Mouse (Mus musculus) lung, embryonic 14.5 days (tissue): ENCODE measurements at regions not wholly inside any gene's neighbourhood (a gene's known extent, or its start where the extent isn't known, plus 50 kb on each side); places are given as distances from the start of the nearest gene placed in this dataset.

Source experiments
- ATAC-seq: fragments of 200-750 bp; cut with Nextera tagmentation; 2 replicates; pipeline ENCODE4 v1.8.0; 2017; ENCODE audit warnings: mild to moderate bottlenecking, moderate TSS enrichment, moderate library complexity; ENCODE audit not compliant: insufficient read depth
- DNase-seq: peaks from one replicate; pipeline ENCODE4 v3.0.0-alpha.2; 2015
- H3K27ac ChIP-seq: fragments of 300-500 bp; sonication (generic); 2 replicates; pipeline ENCODE4 v1.5.1; 2014; ENCODE audit warnings: low read depth, mild to moderate bottlenecking, moderate library complexity
- H3K27me3 ChIP-seq: fragments of 300-500 bp; sonication (generic); 2 replicates; pipeline ENCODE4 v1.6.1; 2014; ENCODE audit warnings: low read length, control low read depth; ENCODE audit not compliant: insufficient read depth
- H3K36me3 ChIP-seq: fragments of 300-500 bp; sonication (generic); 2 replicates; pipeline ENCODE4 v1.6.1; 2014; ENCODE audit warnings: control low read depth; ENCODE audit not compliant: insufficient read depth
- H3K4me1 ChIP-seq: fragments of 300-500 bp; sonication (generic); 2 replicates; pipeline ENCODE4 v1.6.1; 2014; ENCODE audit warnings: antibody characterized with exemption, control low read depth; ENCODE audit not compliant: insufficient read depth
- H3K4me2 ChIP-seq: fragments of 300-500 bp; sonication (generic); 2 replicates; pipeline ENCODE4 v1.6.1; 2014; ENCODE audit warnings: mild to moderate bottlenecking
- H3K4me3 ChIP-seq: fragments of 300-500 bp; sonication (generic); 2 replicates; pipeline ENCODE4 v1.5.1; 2014; ENCODE audit warnings: low read depth, low read length
- H3K9ac ChIP-seq: fragments of 300-500 bp; sonication (generic); 2 replicates; pipeline ENCODE4 v1.6.1; 2014
- H3K9me3 ChIP-seq: fragments of 300-500 bp; sonication (generic); 2 replicates; pipeline ENCODE4 v1.6.1; 2016; ENCODE audit warnings: low read depth, low read length, control low read depth
- CTCF ChIP-seq: IDR thresholded peaks from 2 replicates; pipeline ENCODE4 v1.5.1; 2016; ENCODE audit warnings: antibody characterized with exemption, low read depth
- WGBS: fragments of 180-500 bp; shearing (Covaris S2); extraction: QIAGEN DNeasy Blood & Tissue Kit; methylation state at CpG from one replicate; pipeline ENCODE4 v1.1.7; 2014; 5-methylcytosine and 5-hydroxymethylcytosine counted together

- Histone ChIP-seq H3K4me2 (no peak overlapping the region), H3K9me3 (no peaks in the 10 kb centered on the region), H3K9ac (no peak overlapping the region), H3K27me3 (no peaks in the 10 kb centered on the region), H3K36me3 (no peaks in the 10 kb centered on the region), H3K4me3 (no peak overlapping the region), H3K27ac (no peak overlapping the region), H3K4me1 (no peaks in the 10 kb centered on the region)
- WGBS: 85% methylated on average over 6 of the region's 6 CpGs
- peak; percentile 16 for DNase-seq
- TF ChIP-seq CTCF: no peak
- no peak for ATAC-seq
Observed at GRCm38 (mm10) chr1:195371131-195371530, 194.6 kb upstream of the Cr2 start.
